Mouse (Mus musculus): Measurements from ENCODE around the gene Sqstm1.

- TF ChIP-seq CTCF (IDR thresholded peaks at IDR 0.05; ENCODE audit: extremely low read depth, insufficient read depth, low read length), result peak; percentile 75
- no peak for TF ChIP-seq POLR2A (IDR thresholded peaks at IDR 0.05; ENCODE audit: extremely low read depth, insufficient read depth, low read length)
These were observed 48.9 kb downstream of the Sqstm1 start for GRCm38 (mm10) chr11:50161578-50162304.

Data from cortical plate, adult 2 months (tissue).